Mouse (Mus musculus) neural tube, embryonic 13.5 days (tissue): ENCODE results near the gene 9430097D07Rik. TPM values are rescaled to one million over a fixed set of nuclear protein-coding genes. Genes with fewer than 3 reads are reported as not detected.

ENCODE experiments used
- ATAC-seq: fragments of 200-750 bp; cut with Nextera tagmentation; 2 replicates; pipeline ENCODE4 v1.8.0; 2017; ENCODE audit warnings: low read depth, mild to moderate bottlenecking, moderate TSS enrichment, moderate library complexity
- H3K27ac ChIP-seq: fragments of 300-500 bp; sonication (generic); replicated peaks from 2 replicates; pipeline ENCODE4 v1.5.1; 2015; ENCODE audit warnings: moderate library complexity, mild to moderate bottlenecking, inconsistent platforms
- H3K27me3 ChIP-seq: fragments of 300-500 bp; sonication (generic); 2 replicates; pipeline ENCODE4 v1.6.1; 2015; ENCODE audit warnings: mild to moderate bottlenecking, inconsistent platforms
- H3K36me3 ChIP-seq: fragments of 300-500 bp; sonication (generic); 2 replicates; pipeline ENCODE4 v1.6.1; 2015; ENCODE audit warnings: mild to moderate bottlenecking, inconsistent platforms
- H3K4me1 ChIP-seq: fragments of 300-500 bp; sonication (generic); replicated peaks from 2 replicates; pipeline ENCODE4 v1.6.1; 2015; ENCODE audit warnings: inconsistent platforms
- H3K4me2 ChIP-seq: fragments of 300-500 bp; sonication (generic); 2 replicates; pipeline ENCODE4 v1.6.1; 2015; ENCODE audit warnings: inconsistent platforms, mild to moderate bottlenecking, moderate library complexity
- H3K4me3 ChIP-seq: fragments of 300-500 bp; sonication (generic); 2 replicates; pipeline ENCODE4 v1.5.1; 2015; ENCODE audit warnings: mild to moderate bottlenecking, inconsistent platforms
- H3K9ac ChIP-seq: fragments of 300-500 bp; sonication (generic); 2 replicates; pipeline ENCODE4 v1.6.1; 2015; ENCODE audit warnings: moderate library complexity, mild to moderate bottlenecking, inconsistent platforms
- H3K9me3 ChIP-seq: fragments of 300-500 bp; sonication (generic); 2 replicates; pipeline ENCODE4 v1.6.1; 2016; ENCODE audit warnings: inconsistent platforms
- WGBS: fragments of 180-500 bp; shearing (Covaris S2); methylation state at CpG from one replicate; pipeline ENCODE4 v1.1.7; 2015; 5-methylcytosine and 5-hydroxymethylcytosine counted together
- polyA plus RNA-seq: library from polyadenylated mRNA; unstranded; fragments of >200 nt; fragmentation: Nextera tagmentation; extraction: Ambion mirVana; gene quantifications from 2 replicates; pipeline ENCODE4 v1.2.1, GENCODE M21; 2015

9430097D07Rik gene
- polyA plus RNA-seq, 1 experiment from 2014 or later: 0.71 TPM

DNA sequence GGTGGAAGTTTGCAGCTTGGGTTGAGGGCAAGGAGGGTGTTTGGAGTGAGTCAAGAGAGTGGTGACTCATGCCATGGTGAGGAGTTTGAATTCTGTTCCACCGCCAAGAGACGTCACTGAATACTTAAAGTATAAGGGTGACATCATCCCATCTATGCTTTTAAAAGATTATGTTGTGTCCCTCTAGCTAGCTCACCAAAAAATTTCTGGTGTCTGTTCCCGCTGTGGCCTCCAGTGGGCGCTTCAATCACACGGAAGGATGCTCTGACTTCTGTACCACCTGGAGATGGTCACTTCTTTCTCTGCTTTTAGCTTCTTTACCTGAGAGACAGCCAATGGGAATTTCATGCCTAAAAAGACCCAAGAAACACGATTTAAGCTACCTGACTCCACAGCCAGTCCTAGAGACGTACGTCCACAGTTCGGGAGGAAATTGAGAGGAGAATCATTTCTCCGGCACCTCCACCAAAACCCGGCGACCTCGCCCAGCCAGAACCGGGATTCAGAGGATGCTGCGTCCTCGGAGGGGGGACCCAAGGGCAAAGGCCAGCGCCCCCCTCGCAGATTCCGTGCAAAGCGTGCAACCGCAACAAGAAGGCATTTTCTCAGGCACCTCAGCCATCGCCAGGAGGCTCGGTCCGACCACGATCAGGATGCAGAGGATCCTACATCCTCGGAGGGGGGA lies 441 bp downstream of the 9430097D07Rik start:
- Histone ChIP-seq H3K9ac (peak overlapping the region; percentile 78), H3K27ac (0 out of 2 replicates have a peak overlapping the region, but pooled peaks have one; percentile 25), H3K4me2 (peak overlapping the region; percentile 95), H3K9me3 (no peaks in the 10 kb centered on the region), H3K4me3 (peak overlapping the region; percentile 53), H3K27me3 (peaks cover 34% of the 10 kb centered on the region), H3K4me1 (peaks cover 32% of the 10 kb centered on the region), H3K36me3 (peaks cover 11% of the 10 kb centered on the region; the same call in 1 of the 2 replicates)
- WGBS: 1% methylated on average over 26 of the region's 26 CpGs
- ATAC-seq: no peak; the same call in 1 of the 2 replicates

DNA sequence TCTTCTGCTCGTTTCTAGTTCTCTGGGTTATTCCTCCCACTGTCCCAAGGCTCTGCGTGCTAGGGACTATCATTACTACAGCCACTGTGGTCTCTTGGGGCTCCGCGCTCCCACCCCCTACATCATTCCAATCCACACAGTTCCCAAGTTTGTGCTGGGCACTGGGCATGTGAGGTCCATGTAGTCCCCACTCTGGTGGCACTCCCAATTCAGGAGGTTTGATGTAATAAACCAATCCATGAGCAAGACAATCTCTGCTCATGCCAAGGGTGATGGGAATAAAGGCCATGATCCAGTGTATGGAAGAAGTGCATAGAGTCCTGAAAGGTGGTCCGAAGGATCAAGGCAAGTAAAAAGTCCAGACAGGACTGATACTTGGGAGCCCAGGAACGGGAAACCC lies 987 bp downstream of the 9430097D07Rik start, which contains the start of gene Pip5kl1:
Pip5kl1 (plus strand) TSS at position 301 of the 400 bp plus-strand sequence.
- peaks cover 32% of the 10 kb centered on the region for H3K4me1 ChIP-seq
- H3K4me3 ChIP-seq: peak within 1 kb of the TSS; percentile 53
- H3K36me3 ChIP-seq: peaks cover 11% of the 10 kb centered on the region; the same call in 1 of the 2 replicates
- H3K9ac ChIP-seq: peak within 1 kb of the TSS; percentile 78
- peak within 1 kb of the TSS; percentile 95 for H3K4me2 ChIP-seq
- peaks cover 29% of the 10 kb centered on the region for H3K27me3 ChIP-seq
- 79% methylated on average over 6 of the region's 6 CpGs for WGBS
- H3K9me3 ChIP-seq: no peaks in the 10 kb centered on the region
- no peak for ATAC-seq
- H3K27ac ChIP-seq: 0 out of 2 replicates have a peak within 1 kb of the TSS, but pooled peaks have one; percentile 25

DNA sequence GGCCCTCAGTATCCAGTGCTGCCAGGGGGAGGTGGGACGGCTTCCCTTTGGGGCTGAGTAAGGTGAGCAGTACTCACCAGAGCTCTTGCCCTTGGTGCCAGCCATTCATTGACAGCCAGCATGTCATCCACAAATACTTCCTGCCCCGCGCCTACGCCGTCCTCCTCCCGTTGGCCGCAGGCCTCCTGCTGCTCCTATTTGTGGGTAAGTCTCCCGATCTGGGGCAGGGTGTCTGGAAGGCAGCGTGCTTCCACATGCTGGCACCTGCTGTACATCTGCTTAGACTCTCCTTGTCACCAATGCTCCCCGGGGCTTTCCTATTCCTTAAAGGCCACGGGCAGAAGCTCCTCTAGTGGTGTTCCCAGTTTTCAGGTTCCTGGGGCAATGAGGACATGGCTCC lies 3.3 kb downstream of the 9430097D07Rik start:
- Histone ChIP-seq H3K9ac (0 out of 2 replicates have a peak overlapping the region, but pooled peaks have one; percentile 85), H3K27me3 (peaks cover 8% of the 10 kb centered on the region), H3K27ac (no peak overlapping the region), H3K9me3 (no peaks in the 10 kb centered on the region), H3K36me3 (peaks cover 24% of the 10 kb centered on the region), H3K4me2 (peak overlapping the region; percentile 95; the same call in 1 of the 2 replicates), H3K4me3 (no peak overlapping the region), H3K4me1 (peaks cover 32% of the 10 kb centered on the region)
- no peak for ATAC-seq
- 86% methylated on average over 11 of the region's 11 CpGs for WGBS

DNA sequence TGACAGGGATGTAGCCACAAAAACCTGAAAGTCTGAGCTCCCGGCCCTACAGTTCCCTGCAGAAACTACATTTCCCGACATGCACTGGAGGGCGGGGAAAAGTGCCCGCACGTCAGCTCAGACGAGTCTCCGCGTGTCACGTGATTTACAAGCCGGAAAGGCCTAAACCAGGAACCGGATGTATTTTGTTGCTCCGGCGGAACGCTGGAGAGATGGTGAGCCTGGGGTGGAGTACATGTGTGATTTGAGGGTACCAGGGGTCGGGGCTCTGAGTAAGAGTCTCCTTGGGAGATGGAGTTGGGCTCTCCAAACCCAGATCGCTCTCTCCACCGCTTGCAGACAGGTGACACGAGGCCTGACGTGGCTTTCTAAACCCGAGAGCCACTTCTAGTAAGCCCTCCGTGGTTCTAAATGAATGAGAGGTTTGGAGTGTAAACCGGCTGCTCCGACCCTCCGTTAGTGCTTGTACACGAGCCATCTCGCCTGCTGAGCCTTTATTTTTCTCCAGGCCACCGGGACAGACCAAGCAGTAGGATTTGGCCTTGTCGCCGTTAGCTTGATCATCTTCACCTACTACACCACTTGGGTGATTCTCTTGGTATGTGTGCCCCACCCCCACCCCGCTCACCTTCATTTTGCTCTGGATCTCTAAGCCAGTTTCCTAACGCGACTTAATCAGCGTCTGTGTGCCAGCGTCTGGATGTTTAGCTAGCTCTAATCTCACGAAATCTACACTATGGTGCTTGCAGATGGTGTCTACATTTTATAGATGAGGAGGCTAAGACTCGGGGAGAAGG lies 4.6 kb downstream of the 9430097D07Rik start, which contains the start of gene Dpm2:
Dpm2 (plus strand) TSS at position 161 of the 797 bp plus-strand sequence.
- peaks cover 28% of the 10 kb centered on the region for H3K4me1 ChIP-seq
- peak within 1 kb of the TSS; percentile 95 for H3K4me2 ChIP-seq
- H3K9me3 ChIP-seq: no peaks in the 10 kb centered on the region
- WGBS: 1% methylated on average over 36 of the region's 36 CpGs
- H3K4me3 ChIP-seq: peak within 1 kb of the TSS; percentile 82
- ATAC-seq: peak; percentile 62
- H3K27me3 ChIP-seq: no peaks in the 10 kb centered on the region
- H3K9ac ChIP-seq: peak within 1 kb of the TSS; percentile 85
- peak within 1 kb of the TSS; percentile 55 for H3K27ac ChIP-seq
- H3K36me3 ChIP-seq: peaks cover 33% of the 10 kb centered on the region

DNA sequence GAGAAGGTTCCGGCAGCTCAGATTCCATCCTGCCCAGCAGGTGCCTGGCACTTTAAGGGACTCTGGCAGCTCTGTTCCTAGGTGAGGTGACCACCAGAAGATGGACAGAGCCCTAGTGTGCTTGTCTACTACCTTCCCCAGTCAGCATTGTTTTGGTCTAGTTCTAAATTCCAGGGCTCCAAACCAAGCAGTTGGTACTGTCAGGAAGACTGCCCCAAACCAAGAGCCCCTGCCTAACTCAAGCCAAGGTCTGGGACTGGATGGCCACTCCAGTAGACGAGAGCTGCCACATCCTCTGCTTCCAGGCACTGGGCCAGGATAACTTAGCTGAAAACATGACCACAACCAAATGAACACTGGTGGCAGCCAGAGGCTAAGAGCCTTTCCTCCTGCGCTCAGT lies 6.5 kb downstream of the 9430097D07Rik start:
- Histone ChIP-seq H3K27me3 (no peaks in the 10 kb centered on the region), H3K4me3 (no peak overlapping the region), H3K4me2 (no peak overlapping the region), H3K9ac (no peak overlapping the region), H3K27ac (no peak overlapping the region), H3K36me3 (peaks cover 53% of the 10 kb centered on the region), H3K9me3 (no peaks in the 10 kb centered on the region), H3K4me1 (peaks cover 19% of the 10 kb centered on the region)
- 91% methylated on average over 3 of the region's 3 CpGs for WGBS
- no peak for ATAC-seq

DNA sequence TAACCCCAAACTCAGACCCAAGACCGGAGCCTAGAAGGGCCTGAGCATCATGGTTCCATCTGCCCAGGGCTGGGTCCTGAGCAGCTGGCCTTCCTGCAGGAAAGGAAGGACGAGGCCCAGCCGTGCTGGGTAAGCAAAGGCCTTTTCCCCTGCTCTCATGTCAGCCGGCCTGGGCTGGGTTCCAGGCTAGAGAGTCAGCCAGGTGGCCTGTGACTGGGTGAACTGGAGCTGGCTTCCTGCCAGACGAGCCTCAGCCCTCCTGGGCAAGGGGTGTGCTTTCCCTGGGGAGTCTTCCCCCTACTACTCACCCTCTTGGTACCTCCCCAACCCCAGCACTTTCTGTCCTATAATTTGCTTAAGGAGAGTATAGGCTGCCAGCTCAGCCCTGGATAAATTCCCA lies 7.3 kb downstream of the 9430097D07Rik start:
- Histone ChIP-seq H3K36me3 (peaks cover 55% of the 10 kb centered on the region), H3K4me3 (no peak overlapping the region), H3K27ac (no peak overlapping the region), H3K4me2 (no peak overlapping the region), H3K4me1 (peaks cover 19% of the 10 kb centered on the region), H3K9ac (no peak overlapping the region), H3K27me3 (no peaks in the 10 kb centered on the region), H3K9me3 (no peaks in the 10 kb centered on the region)
- WGBS: 67% methylated on average over 5 of the region's 5 CpGs
- no peak for ATAC-seq

DNA sequence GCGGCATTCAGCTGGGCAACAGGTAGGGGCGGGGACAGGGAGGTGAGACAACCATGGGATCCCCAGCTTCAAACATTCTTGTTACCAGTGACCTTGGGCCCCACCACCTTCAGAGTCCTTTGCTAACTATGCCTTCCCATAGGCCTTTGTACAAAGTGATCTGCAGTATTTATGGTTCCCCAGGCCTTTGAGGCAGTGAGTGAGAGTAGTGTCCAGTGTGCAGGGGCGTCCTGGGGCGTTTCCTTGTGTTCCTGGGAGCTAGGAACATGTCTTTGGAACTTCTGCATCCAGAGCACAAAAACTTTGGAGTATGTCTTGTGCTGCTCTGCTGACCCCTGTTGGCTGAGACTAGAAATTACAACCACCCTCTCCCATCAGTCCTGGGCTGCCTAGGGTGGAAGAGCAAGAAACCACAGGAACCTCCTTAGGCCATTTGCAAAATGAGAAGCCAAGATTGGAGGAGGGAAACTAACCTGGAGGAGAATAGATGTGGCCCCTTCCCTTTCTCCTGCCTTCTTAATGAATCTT lies 8.9 kb downstream of the 9430097D07Rik start:
- Histone ChIP-seq H3K27ac (no peak overlapping the region), H3K27me3 (no peaks in the 10 kb centered on the region), H3K4me2 (no peak overlapping the region), H3K36me3 (peaks cover 59% of the 10 kb centered on the region), H3K9me3 (no peaks in the 10 kb centered on the region), H3K9ac (no peak overlapping the region), H3K4me1 (peaks cover 10% of the 10 kb centered on the region), H3K4me3 (no peak overlapping the region)
- ATAC-seq: no peak
- WGBS: 49% methylated on average over 4 of the region's 4 CpGs

DNA sequence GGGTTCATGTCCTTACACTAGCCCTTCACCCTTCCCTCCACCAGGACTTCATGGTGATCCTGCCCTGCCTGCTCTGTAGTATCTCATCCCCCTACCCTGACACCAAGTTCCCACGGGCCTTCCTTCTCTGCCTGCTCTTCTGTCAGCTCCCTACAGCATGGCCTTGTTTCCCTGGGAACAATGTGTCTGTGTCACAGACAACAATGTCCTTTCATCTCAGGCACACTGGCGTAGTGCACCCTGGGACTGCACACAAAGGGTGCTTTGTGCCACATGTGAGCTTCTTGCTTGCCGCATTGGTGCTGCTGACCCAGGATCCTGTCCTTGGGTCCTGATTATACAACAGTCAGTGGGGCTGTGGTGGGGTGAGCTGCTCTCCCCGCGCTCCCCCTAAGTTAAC lies 15.9 kb downstream of the 9430097D07Rik start:
- H3K4me1 ChIP-seq: peaks cover 59% of the 10 kb centered on the region
- H3K36me3 ChIP-seq: peaks cover 27% of the 10 kb centered on the region
- peak overlapping the region; percentile 79 for H3K27ac ChIP-seq
- no peaks in the 10 kb centered on the region for H3K9me3 ChIP-seq
- peak overlapping the region; percentile 41 for H3K9ac ChIP-seq
- no peak overlapping the region for H3K4me2 ChIP-seq
- 15% methylated on average over 5 of the region's 5 CpGs for WGBS
- H3K4me3 ChIP-seq: no peak overlapping the region
- peak; percentile 88 for ATAC-seq
- H3K27me3 ChIP-seq: no peaks in the 10 kb centered on the region

DNA sequence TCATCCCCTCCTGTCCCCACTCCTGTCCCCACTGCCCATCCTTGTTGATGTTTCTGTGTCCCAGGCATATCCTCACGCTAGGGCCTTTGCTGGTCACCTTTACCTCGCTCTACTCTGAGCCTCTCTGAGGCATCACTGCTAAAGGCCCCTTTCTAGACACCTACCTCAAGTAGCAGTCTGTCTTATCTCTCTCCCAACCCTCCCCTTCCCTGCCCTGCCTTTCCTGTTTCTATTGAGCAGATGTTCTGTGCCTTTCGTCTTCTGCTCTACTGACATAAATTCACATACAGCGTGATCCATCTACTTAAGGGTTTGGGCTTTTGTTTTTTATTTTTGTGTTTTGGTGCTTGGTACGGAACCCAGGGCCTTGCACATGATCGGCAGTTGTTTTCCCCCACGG lies 19.5 kb downstream of the 9430097D07Rik start:
- Histone ChIP-seq H3K27ac (peak overlapping the region; percentile 54), H3K9me3 (no peaks in the 10 kb centered on the region), H3K27me3 (no peaks in the 10 kb centered on the region), H3K9ac (0 out of 2 replicates have a peak overlapping the region, but pooled peaks have one; percentile 26), H3K4me1 (peaks cover 59% of the 10 kb centered on the region), H3K4me2 (no peak overlapping the region), H3K36me3 (no peaks in the 10 kb centered on the region), H3K4me3 (no peak overlapping the region)
- 63% methylated on average over 7 of the region's 7 CpGs for WGBS
- no peak for ATAC-seq

DNA sequence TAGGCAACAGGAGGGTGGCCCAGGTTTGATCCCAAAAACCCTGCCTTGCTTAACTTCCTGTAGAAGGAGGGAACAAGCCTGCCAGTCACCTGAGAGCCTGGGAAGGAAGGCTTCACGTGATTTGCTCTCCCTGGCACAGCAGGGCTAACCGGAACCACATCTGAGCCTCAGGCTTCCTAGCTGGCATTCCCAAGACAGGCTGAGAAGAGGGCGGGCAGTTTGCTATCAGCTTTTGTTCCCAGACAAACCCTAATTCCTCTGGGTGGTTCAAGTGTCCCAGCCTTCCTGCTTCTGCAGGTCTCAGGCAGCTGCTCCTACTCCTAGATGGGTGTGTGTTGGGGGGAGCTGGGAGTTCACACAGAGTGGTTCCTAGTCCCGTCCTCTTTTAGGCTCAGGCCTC lies 20.0 kb downstream of the 9430097D07Rik start:
- Histone ChIP-seq H3K27me3 (no peaks in the 10 kb centered on the region), H3K4me2 (no peak overlapping the region), H3K4me1 (peaks cover 59% of the 10 kb centered on the region), H3K4me3 (no peak overlapping the region), H3K9me3 (no peaks in the 10 kb centered on the region), H3K9ac (peak overlapping the region; percentile 26; the same call in 1 of the 2 replicates), H3K27ac (peak overlapping the region; percentile 54), H3K36me3 (no peaks in the 10 kb centered on the region)
- no peak for ATAC-seq
- 40% methylated on average over 4 of the region's 4 CpGs for WGBS

DNA sequence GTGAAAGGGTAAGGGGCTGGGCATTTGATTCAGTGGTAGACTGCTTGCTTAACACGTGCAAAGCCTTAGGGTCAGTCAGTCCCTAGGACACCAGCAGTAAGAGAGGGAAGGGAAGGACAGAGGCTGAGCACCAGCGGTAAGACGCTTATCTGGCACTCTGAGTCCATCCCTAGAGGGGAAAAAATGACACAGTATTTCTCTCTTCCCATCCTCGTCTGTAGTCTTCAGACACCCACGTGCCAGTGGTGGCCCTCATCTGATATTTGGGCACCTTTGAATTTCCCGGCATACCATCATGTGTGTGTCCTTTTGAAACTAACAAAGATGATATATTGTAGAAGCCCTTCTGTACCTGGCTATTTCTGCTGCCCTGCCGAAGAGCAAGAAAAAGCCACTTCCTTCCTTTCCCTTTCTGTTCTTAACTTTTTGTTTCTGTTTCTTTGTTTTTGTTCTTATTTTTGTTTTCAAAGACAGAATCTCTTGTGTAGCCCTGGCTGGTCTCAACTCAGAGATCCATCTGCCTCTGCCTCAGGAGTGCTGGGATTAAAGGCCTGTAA lies 21.8 kb downstream of the 9430097D07Rik start:
- H3K4me3 ChIP-seq: no peak overlapping the region
- H3K9ac ChIP-seq: no peak overlapping the region
- WGBS: 83% methylated on average over 7 of the region's 7 CpGs
- H3K4me2 ChIP-seq: no peak overlapping the region
- peaks cover 55% of the 10 kb centered on the region for H3K4me1 ChIP-seq
- no peaks in the 10 kb centered on the region for H3K36me3 ChIP-seq
- ATAC-seq: no peak
- no peaks in the 10 kb centered on the region for H3K27me3 ChIP-seq
- no peaks in the 10 kb centered on the region for H3K9me3 ChIP-seq
- no peak overlapping the region for H3K27ac ChIP-seq
